Comparison of ENCODE assay signal across 9 mouse cellular contexts in genomic region chr11:86436843-86437242, GRCm38 (mm10). TPM values are rescaled to one million over a fixed set of nuclear protein-coding genes. Genes with fewer than 3 reads are reported as not detected.
DNase-seq lines count a peak whose midpoint lies in the region; ATAC-seq and TF ChIP-seq lines count a peak whose summit lies in the region.
"Had no signal": no experiment of that assay in that cellular context is flagged by ENCODE, and none has a peak within 500 bp of the region (broad histone marks: within the 10 kb centered on the region; RNA-seq: fewer than 3 reads in every experiment).

No protein-coding gene starts in this region.

- ATAC-seq in heart, embryonic 15.5 days (replicated peaks; ENCODE audit: insufficient number of reproducible peaks, insufficient read depth, low FRiP score, low read depth): no peak
- ATAC-seq in G1E (ENCODE audit: extremely low read depth, insufficient number of reproducible peaks, low FRiP score, poor library complexity, severe bottlenecking): no peak
- no peak for ATAC-seq in limb, embryonic 12.5 days (ENCODE audit: insufficient number of reproducible peaks, insufficient read depth, low FRiP score, low TSS enrichment, low read depth)

- no peak overlapping the region for H3K4me3 ChIP-seq in heart, embryonic 15.5 days
- no peak overlapping the region for H3K4me3 ChIP-seq in G1E (ENCODE audit: low read depth, low read length)
- no peak overlapping the region for H3K4me3 ChIP-seq in embryonic facial prominence, embryonic 10.5 days
- H3K4me3 ChIP-seq in limb, embryonic 12.5 days (replicated peaks): no peak overlapping the region
- H3K4me3 ChIP-seq: erythroblast, embryonic 14.5 days had no signal

- intact Hi-C loops in heart, postnatal 25 days (cut with DNase I): no loop called here

- peak overlapping the region; percentile 18; the same call in 1 of the 2 replicates for H3K4me2 ChIP-seq in heart, embryonic 15.5 days
- 0 out of 2 replicates have a peak overlapping the region, but pooled peaks have one; percentile 10 for H3K4me2 ChIP-seq in limb, embryonic 12.5 days

- H3K9ac ChIP-seq in heart, embryonic 15.5 days: no peak overlapping the region
- no peak overlapping the region for H3K9ac ChIP-seq in limb, embryonic 12.5 days (replicated peaks)

- 0 out of 2 replicates have a peak, but pooled peaks have one; percentile 10 for TF ChIP-seq CTCF in G1E (IDR thresholded peaks at IDR 0.05; ENCODE audit: low read depth, low read length)

- DNase-seq in heart, postnatal 25 days (ENCODE audit: low spot score): no peak
- DNase-seq in 3T3-L1 (ENCODE audit: low read depth, low spot score): peak; percentile 79
- DNase-seq in G1E (ENCODE audit: low spot score): peak; percentile 23
- peak; percentile 48 for DNase-seq in embryonic facial prominence, embryonic 10.5 days (ENCODE audit: low spot score)
- DNase-seq in spleen, postnatal 36 days (ENCODE audit: low spot score in 2 of 2): peak; percentile 52 to 57
- DNase-seq in testis, postnatal 10 days (ENCODE audit: low spot score): no peak

- H3K4me1 ChIP-seq in heart, embryonic 15.5 days (replicated peaks): no peaks in the 10 kb centered on the region
- H3K4me1 ChIP-seq in G1E (ENCODE audit: insufficient read depth, low read depth, low read length): peaks cover 6% of the 10 kb centered on the region
- no peaks in the 10 kb centered on the region for H3K4me1 ChIP-seq in embryonic facial prominence, embryonic 10.5 days
- H3K4me1 ChIP-seq in limb, embryonic 12.5 days (replicated peaks): peaks cover 15% of the 10 kb centered on the region

- no peaks in the 10 kb centered on the region for H3K9me3 ChIP-seq in heart, embryonic 15.5 days (replicated peaks)
- H3K9me3 ChIP-seq in G1E (replicated peaks): no peaks in the 10 kb centered on the region
- H3K9me3 ChIP-seq in embryonic facial prominence, embryonic 10.5 days: no peaks in the 10 kb centered on the region
- H3K9me3 ChIP-seq in limb, embryonic 12.5 days: no peaks in the 10 kb centered on the region

- no peaks in the 10 kb centered on the region for H3K27me3 ChIP-seq in heart, embryonic 15.5 days
- peaks cover 39% of the 10 kb centered on the region for H3K27me3 ChIP-seq in G1E (ENCODE audit: insufficient read depth, low read length)
- no peaks in the 10 kb centered on the region for H3K27me3 ChIP-seq in embryonic facial prominence, embryonic 10.5 days (replicated peaks; ENCODE audit: low read depth, poor library complexity, severe bottlenecking)
- H3K27me3 ChIP-seq in limb, embryonic 12.5 days: 0 out of 2 replicates have a peak, but pooled peaks cover under 1% of the 10 kb centered on the region

- 11% methylated on average over 5 of the region's 5 CpGs for WGBS in heart, embryonic 15.5 days
- WGBS in embryonic facial prominence, embryonic 10.5 days: 32% methylated on average over 5 of the region's 5 CpGs
- WGBS in limb, embryonic 12.5 days: 26% methylated on average over 5 of the region's 5 CpGs

- H3K36me3 ChIP-seq in heart, embryonic 15.5 days: no peaks in the 10 kb centered on the region
- H3K36me3 ChIP-seq in G1E (replicated peaks): no peaks in the 10 kb centered on the region
- H3K36me3 ChIP-seq in embryonic facial prominence, embryonic 10.5 days (replicated peaks): no peaks in the 10 kb centered on the region
- H3K36me3 ChIP-seq in limb, embryonic 12.5 days: no peaks in the 10 kb centered on the region

- H3K27ac ChIP-seq in heart, embryonic 15.5 days: no peak overlapping the region
- H3K27ac ChIP-seq in embryonic facial prominence, embryonic 10.5 days (replicated peaks): no peak overlapping the region
- H3K27ac ChIP-seq in limb, embryonic 12.5 days: no peak overlapping the region

RNA-seq across cellular contexts. Expression of gene Rnft1, which starts 47.6 kb away (rescaled TPM):
- polyA plus RNA-seq in heart, embryonic 15.5 days (2015; fragmentation: Nextera tagmentation; extraction: Ambion mirVana): 41.7 and 45.0 TPM in 2 replicates
- 10 to 100 TPM; 27.3 to 32.6 TPM for total RNA-seq in heart, postnatal 25 days (2021)
- 18.7 and 21.9 TPM in 2 replicates for total RNA-seq in G1E (2014; fragmentation: Nextera tagmentation)
- 18.8 and 20.5 TPM in 2 replicates for total RNA-seq in G1E (2017)
- polyA plus RNA-seq in G1E (2012): 4.4 and 7.3 TPM in 2 replicates
- polyA plus RNA-seq in embryonic facial prominence, embryonic 10.5 days (2016; fragmentation: Nextera tagmentation; extraction: Ambion mirVana): 23.2 and 27.0 TPM in 2 replicates
- polyA plus RNA-seq in limb, embryonic 12.5 days (2016; fragmentation: Nextera tagmentation; extraction: Ambion mirVana): 33.3 and 36.9 TPM in 2 replicates

Comparison
In these comparisons a context has a peak if more than half of its experiments do, and no peak if none do; other contexts are left out.
1. DNase-seq: peak in 3T3-L1 (single experiment), G1E (single experiment), embryonic facial prominence, embryonic 10.5 days (single experiment) and spleen, postnatal 36 days (2 of 2); none in heart, postnatal 25 days (single experiment) and testis, postnatal 10 days (single experiment).